Mouse (Mus musculus) layer of hippocampus, adult 18-20 months (tissue): ENCODE data around the gene Epb41. TPM values are rescaled to one million over a fixed set of nuclear protein-coding genes. Genes with fewer than 3 reads are reported as not detected.

ENCODE experiments used
- DNase-seq, 2 experiments: peaks; one replicate each; pipeline ENCODE4 v3.0.0; 2022; ENCODE audit warnings: low spot score in 2 of 2
- microRNA-seq, 2 experiments: library from miRNA; unstranded; fragments of <30 nt; microRNA quantifications; one replicate each; pipeline ENCODE4 v1.2.0; 2021
- total RNA-seq, 2 experiments: library from RNA; stranded (reverse); gene quantifications; 2 replicates each; pipeline ENCODE4 v1.2.3; 2021

The Epb41 gene
- total RNA-seq, 2 experiments from 2014 or later = 16.2 to 20.8 TPM

- no peak for DNase-seq
Observed at GRCm38 (mm10) chr4:131899180-131899554, 176.0 kb downstream of the Epb41 start.

GRCm38 (mm10) chr4:131898503-131899179 lies 176.5 kb downstream of the Epb41 start:
- DNase-seq = no peak

GRCm38 (mm10) chr4:131897787-131898186 lies 177.3 kb downstream of the Epb41 start:
- no peak for DNase-seq

- no peak for DNase-seq
Observed at GRCm38 (mm10) chr4:131897109-131897508, 178.0 kb downstream of the Epb41 start.

DNA sequence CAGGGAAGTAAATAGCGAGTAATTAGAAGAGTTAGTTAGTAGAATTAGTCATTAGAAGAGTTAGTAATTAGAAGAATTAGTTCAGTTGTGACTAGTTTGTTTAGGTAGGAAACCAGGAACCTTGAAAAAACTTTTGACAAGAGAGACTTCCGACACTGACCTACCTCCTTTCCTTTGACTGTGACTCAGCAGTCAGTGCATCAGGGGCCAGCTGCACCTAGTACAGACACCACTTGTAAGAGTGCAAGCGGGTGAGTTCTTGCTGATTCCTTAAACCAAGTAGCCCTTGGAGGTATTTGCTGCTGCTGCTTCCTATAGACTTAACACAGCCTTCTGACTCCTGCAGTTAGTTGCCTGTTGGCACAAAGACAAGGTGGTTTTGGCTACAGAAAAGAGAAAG lies 184.4 kb downstream of the Epb41 start:
- no peak for DNase-seq

- DNase-seq = no peak
Observed at GRCm38 (mm10) chr4:131888564-131888963, 186.6 kb downstream of the Epb41 start.

GRCm38 (mm10) chr4:131885376-131885775 lies 189.7 kb downstream of the Epb41 start:
- no peak for DNase-seq

GRCm38 (mm10) chr4:131883571-131883970 lies 191.6 kb downstream of the Epb41 start:
- no peak for DNase-seq

DNA sequence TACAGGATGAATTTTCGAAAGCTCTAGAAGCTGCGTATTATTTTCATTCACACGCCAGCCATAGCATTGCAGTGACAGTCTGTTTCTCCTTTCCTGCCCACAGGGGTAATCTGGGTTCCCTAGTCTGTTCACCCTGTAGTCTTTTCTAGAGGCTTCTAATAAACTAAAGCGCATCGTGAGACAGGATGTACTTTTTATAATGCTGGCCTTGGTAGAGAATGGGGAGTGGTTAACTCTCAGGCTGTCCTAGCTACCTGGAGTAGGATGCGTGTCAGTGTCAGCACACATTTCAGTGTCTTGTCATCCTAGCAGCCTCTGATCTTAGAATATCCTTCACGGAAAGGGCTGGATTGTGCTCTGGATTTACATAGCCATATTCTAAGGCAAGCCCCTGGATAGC lies 193.8 kb downstream of the Epb41 start:
- no peak for DNase-seq

DNA sequence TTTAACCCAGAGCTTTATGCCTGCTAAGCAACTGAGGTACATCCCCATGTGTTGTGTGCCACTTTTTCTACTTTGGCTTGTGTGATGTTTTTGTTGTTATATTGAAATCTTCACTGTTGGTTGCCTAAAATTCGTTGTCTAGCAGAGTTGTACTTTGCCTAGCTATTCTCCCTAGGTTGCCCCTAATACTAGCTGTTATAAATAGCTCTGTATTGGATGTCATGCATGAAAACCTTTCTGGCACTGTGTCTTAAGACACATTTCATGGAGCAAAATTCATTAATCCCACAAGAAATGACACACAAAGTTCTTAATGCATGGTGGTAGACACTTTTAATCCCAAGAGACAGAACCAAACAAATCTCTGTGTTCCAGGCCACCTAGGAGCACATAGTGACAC lies 195.4 kb downstream of the Epb41 start:
- no peak for DNase-seq

DNA sequence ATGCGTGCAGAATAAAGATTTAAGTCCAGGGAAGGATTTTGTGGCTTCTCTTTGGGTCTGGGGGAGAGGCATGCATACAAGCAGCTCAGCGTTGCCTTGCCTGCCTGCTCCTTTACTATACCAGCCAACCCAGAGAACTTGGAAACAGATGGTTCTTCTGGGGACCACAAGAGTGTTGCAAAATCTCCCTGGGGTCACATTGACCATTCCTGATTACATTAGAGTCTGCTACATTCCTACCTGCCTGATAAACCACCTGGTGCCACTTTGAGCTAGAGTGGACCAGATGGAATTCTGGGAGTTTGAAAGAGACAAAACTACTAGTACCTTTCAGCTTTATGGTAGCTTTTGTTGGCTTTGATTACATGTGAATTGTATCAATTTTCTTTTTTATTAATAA lies 198.3 kb downstream of the Epb41 start:
- DNase-seq = no peak

GRCm38 (mm10) chr4:131875242-131875641 lies 199.9 kb downstream of the Epb41 start:
- no peak for DNase-seq

DNA sequence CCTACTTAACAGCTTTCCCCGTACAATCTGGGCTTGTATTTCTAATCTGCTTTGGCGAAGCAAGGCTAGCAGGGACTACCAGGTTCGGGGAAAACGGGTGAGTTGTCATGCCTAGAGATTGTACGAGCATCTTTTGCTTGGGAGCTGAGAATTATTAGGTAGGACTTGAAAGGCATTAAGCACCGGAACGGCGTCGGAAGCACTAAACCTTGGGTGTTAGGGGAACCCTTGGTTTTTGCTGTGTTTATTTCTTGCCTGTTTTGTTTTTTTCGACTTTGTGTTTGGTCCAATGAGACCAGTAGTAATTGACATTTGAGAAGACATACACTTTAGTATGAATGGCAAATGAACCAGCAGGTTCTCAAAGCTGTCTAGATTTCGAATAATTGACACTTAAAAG lies 200.6 kb downstream of the Epb41 start:
- DNase-seq = no peak

DNA sequence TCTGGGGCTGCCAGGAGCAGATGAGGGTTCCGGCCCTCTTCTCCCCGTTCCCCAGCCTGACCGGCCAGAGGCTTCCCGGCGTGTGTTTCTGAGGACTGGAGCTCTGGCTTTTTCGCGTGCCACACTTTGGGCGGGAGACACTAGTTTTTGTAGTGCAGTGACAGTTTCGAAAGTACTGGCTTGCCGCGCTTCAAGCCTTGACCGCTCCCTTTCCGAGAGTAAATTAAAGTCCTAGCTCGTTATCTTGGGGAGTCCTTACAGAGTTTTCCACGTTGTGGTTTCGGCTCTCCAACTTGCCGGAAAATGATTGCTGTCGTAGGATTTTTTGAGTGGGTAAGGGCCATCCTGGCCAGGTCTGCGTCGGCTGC lies 201.0 kb downstream of the Epb41 start:
- no peak for DNase-seq

Small RNA genes lying within 50 kb of the gene (microRNA-seq; reads per million reads assigned to microRNA genes)
- 0 reads per million in 2 experiments for gene Gm27445

Other genes starting within 250 kb of the Epb41 start
- gene Ptpru, start 237.0 kb downstream of the Epb41 start, total RNA-seq = 10 to 100 TPM; 85.0 to 98.5 TPM
- 10 to 100 TPM; 27.7 TPM for gene Mecr, start 231.9 kb downstream of the Epb41 start, total RNA-seq
- 10 to 100 TPM; 71.4 to 71.5 TPM for gene Srsf4, start 201.7 kb downstream of the Epb41 start, total RNA-seq
- gene Tmem200b, start 153.6 kb downstream of the Epb41 start, total RNA-seq = 1 to 10 TPM; 1.2 to 1.3 TPM
- gene Gm10300, start 624 bp downstream of the Epb41 start, total RNA-seq = not detected
- gene Oprd1, start 69.2 kb upstream of the Epb41 start, total RNA-seq = 10 to 100 TPM; 11.3 to 12.2 TPM
- 10 to 100 TPM; 48.5 to 48.6 TPM for gene Ythdf2, start 137.0 kb upstream of the Epb41 start, total RNA-seq
- 10 to 100 TPM; 21.4 to 23.4 TPM for gene Gmeb1, start 186.3 kb upstream of the Epb41 start, total RNA-seq
- 10 to 100 TPM; 25.1 to 26.7 TPM for gene Taf12, start 199.1 kb upstream of the Epb41 start, total RNA-seq
- 1 to 10 TPM; 1.2 to 2.5 TPM for gene Rab42, start 228.1 kb upstream of the Epb41 start, total RNA-seq